Mouse (Mus musculus) liver, postnatal 0 days (tissue): ENCODE measurements at regions not wholly inside any gene's neighbourhood (a gene's known extent, or its start where the extent isn't known, plus 50 kb on each side); places are given as distances from the start of the nearest gene placed in this dataset.

ENCODE experiments used
- ATAC-seq: fragments of 200-750 bp; cut with Nextera tagmentation; 2 replicates; pipeline ENCODE4 v1.8.0; 2017; ENCODE audit warnings: mild to moderate bottlenecking, moderate library complexity
- DNase-seq: peaks from one replicate; pipeline ENCODE4 v3.0.0-alpha.2; 2016
- H3K27ac ChIP-seq: fragments of 300-500 bp; sonication (generic); 2 replicates; pipeline ENCODE4 v1.5.1; 2014; ENCODE audit warnings: antibody characterized with exemption, moderate library complexity, mild to moderate bottlenecking, low read depth
- H3K27me3 ChIP-seq: fragments of 300-500 bp; sonication (generic); 2 replicates; pipeline ENCODE4 v1.6.1; 2014; ENCODE audit warnings: low read length, control low read depth, mixed read lengths; ENCODE audit not compliant: insufficient read depth
- H3K36me3 ChIP-seq: fragments of 300-500 bp; sonication (generic); replicated peaks from 2 replicates; pipeline ENCODE4 v1.6.1; 2014; ENCODE audit warnings: mild to moderate bottlenecking, control low read depth, low read length, moderate library complexity, mixed read lengths; ENCODE audit not compliant: insufficient read depth
- H3K4me1 ChIP-seq: fragments of 300-500 bp; sonication (generic); 2 replicates; pipeline ENCODE4 v1.6.1; 2014; ENCODE audit warnings: antibody characterized with exemption, mild to moderate bottlenecking, control low read depth; ENCODE audit not compliant: insufficient read depth
- H3K4me2 ChIP-seq: fragments of 300-500 bp; sonication (generic); 2 replicates; pipeline ENCODE4 v1.6.1; 2014; ENCODE audit warnings: low read depth, mild to moderate bottlenecking, low read length, moderate library complexity, mixed read lengths
- H3K4me3 ChIP-seq: fragments of 300-500 bp; sonication (generic); 2 replicates; pipeline ENCODE4 v1.5.1; 2014; ENCODE audit warnings: low read depth, low read length
- H3K9ac ChIP-seq: fragments of 300-500 bp; sonication (generic); replicated peaks from 2 replicates; pipeline ENCODE4 v1.6.1; 2014; ENCODE audit warnings: mild to moderate bottlenecking, moderate library complexity
- H3K9me3 ChIP-seq: fragments of 300-500 bp; sonication (generic); 2 replicates; pipeline ENCODE4 v1.6.1; 2016; ENCODE audit warnings: mild to moderate bottlenecking, control low read depth, low read length, mixed read lengths
- CTCF ChIP-seq: sonication (generic); IDR thresholded peaks from 2 replicates; pipeline ENCODE4 v1.5.1; 2016; ENCODE audit warnings: antibody characterized with exemption, low read depth
- EP300 ChIP-seq: IDR thresholded peaks from 2 replicates; pipeline ENCODE4 v1.6.1; 2016; ENCODE audit warnings: antibody characterized with exemption, low read depth, mild to moderate bottlenecking
- WGBS: fragments of 180-500 bp; shearing (Covaris S2); extraction: QIAGEN DNeasy Blood & Tissue Kit; methylation state at CpG from one replicate; pipeline ENCODE4 v1.1.7; 2014; ENCODE audit not compliant: insufficient replicate concordance; 5-methylcytosine and 5-hydroxymethylcytosine counted together

DNA sequence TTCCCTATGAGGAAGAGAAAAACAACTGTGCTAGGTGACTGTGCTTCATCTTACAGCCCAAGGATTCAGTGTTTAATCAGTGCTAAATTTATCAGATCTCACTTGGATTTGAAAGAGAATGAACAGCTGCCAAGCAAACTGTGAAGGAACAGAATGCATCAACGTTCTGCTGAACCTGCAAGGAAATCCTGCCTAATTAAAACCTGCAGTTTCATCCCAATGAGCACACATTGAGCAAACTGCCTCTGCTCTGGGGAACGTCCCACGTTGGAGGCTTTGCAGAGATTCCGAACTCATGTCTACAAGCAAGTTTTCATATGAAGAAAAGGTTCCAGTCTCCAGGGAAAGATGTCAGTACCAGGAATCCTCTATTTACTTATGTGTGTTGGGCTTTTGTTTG is 171.6 kb upstream of the Pld5 start:
- H3K4me3 ChIP-seq = no peak overlapping the region
- no peak overlapping the region for H3K9ac ChIP-seq
- 72% methylated on average over 4 of the region's 4 CpGs for WGBS
- ATAC-seq (no peak), DNase-seq (no peak)
- no peak for TF ChIP-seq CTCF
- no peak for TF ChIP-seq EP300
- no peaks in the 10 kb centered on the region for H3K9me3 ChIP-seq
- H3K36me3 ChIP-seq = no peaks in the 10 kb centered on the region
- no peak overlapping the region for H3K4me2 ChIP-seq
- H3K27me3 ChIP-seq = no peaks in the 10 kb centered on the region
- H3K4me1 ChIP-seq = no peaks in the 10 kb centered on the region
- no peak overlapping the region for H3K27ac ChIP-seq

DNA sequence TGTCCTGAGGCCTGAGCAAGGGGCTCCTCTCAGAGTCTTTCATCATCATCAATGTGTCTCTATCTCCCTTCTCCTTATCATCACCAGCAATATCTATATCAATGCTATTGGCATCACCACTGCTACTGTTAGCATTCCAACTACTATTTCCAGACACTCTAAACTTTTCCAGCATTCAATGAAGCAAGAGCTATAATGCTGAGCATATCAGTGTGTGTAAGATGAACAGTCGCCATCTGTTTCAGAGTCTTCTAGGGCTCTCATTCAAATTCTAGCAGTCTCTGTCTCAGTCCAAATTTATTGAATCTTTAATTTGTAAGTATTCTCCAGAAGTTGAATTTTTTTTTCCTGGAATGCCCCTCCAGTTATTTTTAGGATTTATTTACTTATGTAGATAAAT is 168.6 kb upstream of the Pld5 start:
- Histone ChIP-seq H3K9me3 (no peaks in the 10 kb centered on the region), H3K4me1 (no peaks in the 10 kb centered on the region), H3K27ac (no peak overlapping the region), H3K9ac (no peak overlapping the region), H3K4me2 (no peak overlapping the region), H3K36me3 (no peaks in the 10 kb centered on the region), H3K27me3 (no peaks in the 10 kb centered on the region), H3K4me3 (no peak overlapping the region)
- no peak for DNase-seq
- WGBS = 72% methylated on average over 1 of the region's 1 CpGs
- ATAC-seq = no peak
- TF ChIP-seq EP300 = no peak
- TF ChIP-seq CTCF = no peak

GRCm38 (mm10) chr1:176440254-176440653 is 165.1 kb upstream of the Pld5 start:
- Histone ChIP-seq H3K27me3 (no peaks in the 10 kb centered on the region), H3K36me3 (no peaks in the 10 kb centered on the region), H3K4me3 (no peak overlapping the region), H3K4me2 (no peak overlapping the region), H3K27ac (no peak overlapping the region), H3K4me1 (no peaks in the 10 kb centered on the region), H3K9ac (no peak overlapping the region), H3K9me3 (no peaks in the 10 kb centered on the region)
- TF ChIP-seq CTCF (no peak), EP300 (no peak)
- no peak for ATAC-seq
- WGBS = 61% methylated on average over 3 of the region's 3 CpGs
- DNase-seq = no peak

GRCm38 (mm10) chr1:176427835-176428234 is 152.7 kb upstream of the Pld5 start:
- 31% methylated on average over 4 of the region's 4 CpGs for WGBS
- H3K4me2 ChIP-seq = no peak overlapping the region
- ATAC-seq (no peak), DNase-seq (no peak)
- H3K9ac ChIP-seq = no peak overlapping the region
- no peaks in the 10 kb centered on the region for H3K36me3 ChIP-seq
- H3K4me3 ChIP-seq = no peak overlapping the region
- TF ChIP-seq CTCF (no peak), EP300 (no peak)
- no peaks in the 10 kb centered on the region for H3K4me1 ChIP-seq
- no peaks in the 10 kb centered on the region for H3K9me3 ChIP-seq
- H3K27me3 ChIP-seq = no peaks in the 10 kb centered on the region
- no peak overlapping the region for H3K27ac ChIP-seq

- no peak overlapping the region for H3K4me2 ChIP-seq
- H3K4me1 ChIP-seq = no peaks in the 10 kb centered on the region
- TF ChIP-seq EP300 = no peak
- TF ChIP-seq CTCF = no peak
- H3K9me3 ChIP-seq = no peaks in the 10 kb centered on the region
- DNase-seq (no peak), ATAC-seq (no peak)
- H3K27me3 ChIP-seq = no peaks in the 10 kb centered on the region
- no peak overlapping the region for H3K9ac ChIP-seq
- WGBS = 57% methylated on average over 2 of the region's 2 CpGs
- no peak overlapping the region for H3K27ac ChIP-seq
- H3K36me3 ChIP-seq = no peaks in the 10 kb centered on the region
- H3K4me3 ChIP-seq = no peak overlapping the region
These were observed 151.9 kb upstream of the Pld5 start for GRCm38 (mm10) chr1:176427046-176427445.

DNA sequence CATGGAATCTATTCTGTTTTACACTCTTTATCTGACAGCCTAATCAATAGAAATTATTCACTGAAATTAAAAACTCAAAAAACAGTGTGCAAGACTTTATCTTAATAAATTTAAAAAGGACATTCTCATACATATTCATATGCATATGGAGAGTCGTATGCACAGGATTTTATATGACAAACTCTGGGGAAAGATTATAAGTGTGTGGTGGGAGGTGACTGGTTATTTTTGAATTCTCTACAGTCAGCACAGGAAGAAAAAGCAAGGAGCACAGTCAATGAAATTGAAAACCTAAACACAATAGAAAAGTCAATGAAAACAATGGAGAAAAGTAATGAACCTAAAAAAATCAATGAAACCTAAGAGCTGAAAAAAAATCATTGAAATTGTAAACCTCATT is 142.1 kb upstream of the Pld5 start:
- H3K4me2 ChIP-seq = no peak overlapping the region
- H3K36me3 ChIP-seq = no peaks in the 10 kb centered on the region
- no peak overlapping the region for H3K27ac ChIP-seq
- no peaks in the 10 kb centered on the region for H3K9me3 ChIP-seq
- no peaks in the 10 kb centered on the region for H3K27me3 ChIP-seq
- no peak for ATAC-seq
- H3K4me3 ChIP-seq = no peak overlapping the region
- H3K9ac ChIP-seq = no peak overlapping the region
- 67% methylated on average over 1 of the region's 1 CpGs for WGBS
- H3K4me1 ChIP-seq = no peaks in the 10 kb centered on the region
- DNase-seq = no peak
- TF ChIP-seq CTCF (no peak), EP300 (no peak)

DNA sequence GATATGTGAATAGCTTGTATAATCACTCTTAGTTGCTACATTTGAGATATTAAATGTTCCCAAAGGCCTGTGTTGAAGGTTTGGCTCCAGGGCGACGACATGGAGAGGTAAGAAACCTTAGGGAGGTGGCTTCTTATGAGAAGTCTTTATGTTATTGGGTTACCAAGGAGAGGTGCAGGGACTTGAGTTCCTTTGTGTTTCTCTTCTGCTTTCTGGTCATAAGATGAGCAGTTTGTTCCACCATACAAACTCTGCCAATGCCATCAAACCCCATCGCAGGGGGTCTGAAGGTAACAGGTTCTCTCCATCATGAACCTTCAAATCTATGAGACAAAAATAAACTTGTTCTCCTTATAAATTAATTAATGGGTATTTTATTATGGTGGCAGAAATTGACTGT is 129.0 kb upstream of the Pld5 start:
- Histone ChIP-seq H3K27me3 (no peaks in the 10 kb centered on the region), H3K4me1 (no peaks in the 10 kb centered on the region), H3K9ac (no peak overlapping the region), H3K4me3 (no peak overlapping the region), H3K36me3 (no peaks in the 10 kb centered on the region), H3K9me3 (no peaks in the 10 kb centered on the region), H3K27ac (no peak overlapping the region), H3K4me2 (no peak overlapping the region)
- no peak for TF ChIP-seq EP300
- TF ChIP-seq CTCF = no peak
- DNase-seq = no peak
- ATAC-seq = no peak
- 71% methylated on average over 3 of the region's 3 CpGs for whole genome bisulfite sequencing
